In genomic region chr4:133814804-133815515, GRCm38 (mm10) we compare ENCODE assay signal across 8 mouse cellular contexts. TPM values are rescaled to one million over a fixed set of nuclear protein-coding genes. Genes with fewer than 3 reads are reported as not detected.
A peak's percentile ranks its signal among the peaks of the same experiment; 100 is the strongest.
DNase-seq lines count a peak whose midpoint lies in the region; ATAC-seq and TF ChIP-seq lines count a peak whose summit lies in the region.

No protein-coding gene starts in this region.

- H3K27me3 ChIP-seq in embryonic facial prominence, embryonic 15.5 days: no peaks in the 10 kb centered on the region
- H3K27me3 ChIP-seq in intestine, postnatal 0 days (replicated peaks; ENCODE audit: control insufficient read depth, insufficient read depth, low read length): no peaks in the 10 kb centered on the region
- peaks cover 4% of the 10 kb centered on the region; the same call in 1 of the 2 replicates for H3K27me3 ChIP-seq in midbrain, embryonic 15.5 days (replicated peaks)

- ATAC-seq in embryonic facial prominence, embryonic 15.5 days (ENCODE audit: insufficient number of reproducible peaks, low FRiP score, low TSS enrichment, low read depth): no peak
- no peak for ATAC-seq in intestine, postnatal 0 days
- no peak for ATAC-seq in midbrain, embryonic 15.5 days (replicated peaks)

- WGBS in embryonic facial prominence, embryonic 15.5 days: 13% methylated on average over 25 of the region's 25 CpGs
- 23% methylated on average over 25 of the region's 25 CpGs for WGBS in intestine, postnatal 0 days
- 4% methylated on average over 25 of the region's 25 CpGs for WGBS in midbrain, embryonic 15.5 days

- peak; percentile 86 for DNase-seq in heart, adult 11 months
- no peak for DNase-seq in heart, adult 18-20 months
- DNase-seq in ES-CJ7 (ENCODE audit: low read depth, low spot score): peak; percentile 21
- DNase-seq in spleen, postnatal 4 days (ENCODE audit: low spot score in 2 of 2): no peak
- DNase-seq in spleen, adult 18-20 months: no peak

- H3K27ac ChIP-seq in embryonic facial prominence, embryonic 15.5 days (replicated peaks): peak overlapping the region; percentile 100
- H3K27ac ChIP-seq in intestine, postnatal 0 days (ENCODE audit: low read depth, low read length): peak overlapping the region; percentile 100
- H3K27ac ChIP-seq in midbrain, embryonic 15.5 days: peak overlapping the region; percentile 97

- no peak for TF ChIP-seq CTCF in intestine, postnatal 0 days (IDR thresholded peaks at IDR 0.05; ENCODE audit: low read depth)

- no peaks in the 10 kb centered on the region for H3K36me3 ChIP-seq in embryonic facial prominence, embryonic 15.5 days
- no peaks in the 10 kb centered on the region for H3K36me3 ChIP-seq in intestine, postnatal 0 days (ENCODE audit: control insufficient read depth, insufficient read depth)
- no peaks in the 10 kb centered on the region for H3K36me3 ChIP-seq in midbrain, embryonic 15.5 days (replicated peaks)

- no peaks in the 10 kb centered on the region for H3K9me3 ChIP-seq in embryonic facial prominence, embryonic 15.5 days (replicated peaks)
- no peaks in the 10 kb centered on the region for H3K9me3 ChIP-seq in intestine, postnatal 0 days (ENCODE audit: control insufficient read depth)
- no peaks in the 10 kb centered on the region for H3K9me3 ChIP-seq in midbrain, embryonic 15.5 days

- H3K4me3 ChIP-seq in embryonic facial prominence, embryonic 15.5 days (replicated peaks): peak overlapping the region; percentile 71
- peak overlapping the region; percentile 62 for H3K4me3 ChIP-seq in intestine, postnatal 0 days (ENCODE audit: low read depth, low read length)
- H3K4me3 ChIP-seq in midbrain, embryonic 15.5 days: peak overlapping the region; percentile 79

- peaks cover 26% of the 10 kb centered on the region for H3K4me1 ChIP-seq in embryonic facial prominence, embryonic 15.5 days
- no peaks in the 10 kb centered on the region for H3K4me1 ChIP-seq in intestine, postnatal 0 days (replicated peaks; ENCODE audit: control insufficient read depth, insufficient read depth, low read length)
- peaks cover 14% of the 10 kb centered on the region for H3K4me1 ChIP-seq in midbrain, embryonic 15.5 days

- peak overlapping the region; percentile 47 for H3K9ac ChIP-seq in embryonic facial prominence, embryonic 15.5 days
- H3K9ac ChIP-seq in intestine, postnatal 0 days (ENCODE audit: low read depth, low read length): peak overlapping the region; percentile 90; the same call in 1 of the 2 replicates
- peak overlapping the region; percentile 10; the same call in 1 of the 2 replicates for H3K9ac ChIP-seq in midbrain, embryonic 15.5 days

- H3K4me2 ChIP-seq in embryonic facial prominence, embryonic 15.5 days (replicated peaks): peak overlapping the region; percentile 59
- peak overlapping the region; percentile 64 for H3K4me2 ChIP-seq in intestine, postnatal 0 days (replicated peaks; ENCODE audit: low read depth)
- peak overlapping the region; percentile 66 for H3K4me2 ChIP-seq in midbrain, embryonic 15.5 days

RNA-seq across cellular contexts. Expression of gene Arid1a, which starts 58.4 kb away (rescaled TPM):
- 10 to 100 TPM; 31.3 to 34.9 TPM for total RNA-seq in heart, adult 18-20 months (2021)
- 26.8 and 29.2 TPM in 2 replicates for polyA plus RNA-seq in embryonic facial prominence, embryonic 15.5 days (2015; fragmentation: Nextera tagmentation; extraction: Ambion mirVana)
- 10.4 and 12.1 TPM in 2 replicates for polyA plus RNA-seq in intestine, postnatal 0 days (2015; fragmentation: Nextera tagmentation; extraction: Ambion mirVana)
- 37.9 and 39.3 TPM in 2 replicates for polyA plus RNA-seq in midbrain, embryonic 15.5 days (2015; fragmentation: Nextera tagmentation; extraction: Ambion mirVana)

Comparison
In these comparisons a context has a peak if more than half of its experiments do, and no peak if none do; other contexts are left out.
1. DNase-seq: peak in heart, adult 11 months (single experiment) and ES-CJ7 (single experiment); none in heart, adult 18-20 months (0 of 2), spleen, postnatal 4 days (0 of 2) and spleen, adult 18-20 months (0 of 2).
2. H3K9ac ChIP-seq: peak in every context shown above with its lines; median percentile 90 in intestine, postnatal 0 days; 47 in embryonic facial prominence, embryonic 15.5 days; 10 in midbrain, embryonic 15.5 days.
3. Peak in every context shown above with its lines, with median percentiles within 50 percentile points of each other: H3K27ac ChIP-seq, H3K4me2 ChIP-seq and H3K4me3 ChIP-seq.